Mouse (Mus musculus) hindbrain, embryonic 15.5 days (tissue): Measurements from ENCODE around the gene Gm20388. TPM values are rescaled to one million over a fixed set of nuclear protein-coding genes. Genes with fewer than 3 reads are reported as not detected.

Source experiments
- ATAC-seq: fragments of 200-750 bp; cut with Nextera tagmentation; 2 replicates; pipeline ENCODE4 v1.8.0; 2017; ENCODE audit warnings: low read depth, moderate number of reproducible peaks, moderate TSS enrichment; ENCODE audit not compliant: low FRiP score
- H3K27ac ChIP-seq: fragments of 300-500 bp; sonication (generic); replicated peaks from 2 replicates; pipeline ENCODE4 v1.5.1; 2015; ENCODE audit warnings: mild to moderate bottlenecking, inconsistent platforms
- H3K27me3 ChIP-seq: fragments of 300-500 bp; sonication (generic); 2 replicates; pipeline ENCODE4 v1.6.1; 2015; ENCODE audit warnings: control low read depth, inconsistent platforms
- H3K36me3 ChIP-seq: fragments of 300-500 bp; sonication (generic); 2 replicates; pipeline ENCODE4 v1.6.1; 2015; ENCODE audit warnings: control low read depth, inconsistent platforms
- H3K4me1 ChIP-seq: fragments of 300-500 bp; sonication (generic); replicated peaks from 2 replicates; pipeline ENCODE4 v1.6.1; 2015; ENCODE audit warnings: control low read depth, inconsistent platforms
- H3K4me2 ChIP-seq: fragments of 300-500 bp; sonication (generic); 2 replicates; pipeline ENCODE4 v1.6.1; 2015; ENCODE audit warnings: moderate library complexity, mild to moderate bottlenecking, inconsistent platforms
- H3K4me3 ChIP-seq: fragments of 300-500 bp; sonication (generic); 2 replicates; pipeline ENCODE4 v1.5.1; 2015; ENCODE audit warnings: mild to moderate bottlenecking, inconsistent platforms
- H3K9ac ChIP-seq: fragments of 300-500 bp; sonication (generic); 2 replicates; pipeline ENCODE4 v1.6.1; 2015; ENCODE audit warnings: inconsistent platforms
- H3K9me3 ChIP-seq: fragments of 300-500 bp; sonication (generic); 2 replicates; pipeline ENCODE4 v1.6.1; 2016; ENCODE audit warnings: control low read depth, inconsistent platforms
- WGBS: fragments of 180-500 bp; shearing (Covaris S2); methylation state at CpG from one replicate; pipeline ENCODE4 v1.1.7; 2015; 5-methylcytosine and 5-hydroxymethylcytosine counted together
- polyA plus RNA-seq: library from polyadenylated mRNA; unstranded; fragments of >200 nt; fragmentation: Nextera tagmentation; extraction: Ambion mirVana; gene quantifications from 2 replicates; pipeline ENCODE4 v1.2.1, GENCODE M21; 2015

Gene Gm20388
- polyA plus RNA-seq, 1 experiment from 2014 or later = 5.4 TPM

- H3K9ac ChIP-seq = no peak overlapping the region
- no peak overlapping the region for H3K4me2 ChIP-seq
- H3K9me3 ChIP-seq = no peaks in the 10 kb centered on the region
- H3K27ac ChIP-seq = no peak overlapping the region
- WGBS = 92% methylated on average over 9 of the region's 9 CpGs
- H3K4me1 ChIP-seq = no peaks in the 10 kb centered on the region
- H3K36me3 ChIP-seq = no peaks in the 10 kb centered on the region
- H3K4me3 ChIP-seq = no peak overlapping the region
- ATAC-seq = no peak
- no peaks in the 10 kb centered on the region for H3K27me3 ChIP-seq
Measured at GRCm38 (mm10) chr8:122538310-122539076, 2627.9 kb downstream of the Gm20388 start.

GRCm38 (mm10) chr8:122544138-122544537 is 2633.5 kb downstream of the Gm20388 start:
- Histone ChIP-seq H3K4me1 (no peaks in the 10 kb centered on the region), H3K27ac (no peak overlapping the region)
- no peak for ATAC-seq

GRCm38 (mm10) chr8:122546066-122546755 is 2635.6 kb downstream of the Gm20388 start:
- no peak overlapping the region for H3K4me3 ChIP-seq
- peaks cover 11% of the 10 kb centered on the region for H3K4me1 ChIP-seq
- no peak overlapping the region for H3K27ac ChIP-seq
- H3K4me2 ChIP-seq = no peak overlapping the region
- H3K36me3 ChIP-seq = no peaks in the 10 kb centered on the region
- H3K9me3 ChIP-seq = no peaks in the 10 kb centered on the region
- WGBS = 83% methylated on average over 7 of the region's 7 CpGs
- ATAC-seq = no peak
- H3K27me3 ChIP-seq = peaks cover 16% of the 10 kb centered on the region
- no peak overlapping the region for H3K9ac ChIP-seq

More at GRCm38 (mm10) chr8:122544138-122544537, 2633.5 kb downstream of the Gm20388 start:
- H3K9me3 ChIP-seq = no peaks in the 10 kb centered on the region
- no peak overlapping the region for H3K9ac ChIP-seq
- no peak overlapping the region for H3K4me3 ChIP-seq
- H3K36me3 ChIP-seq = no peaks in the 10 kb centered on the region
- peaks cover 4% of the 10 kb centered on the region; the same call in 1 of the 2 replicates for H3K27me3 ChIP-seq
- WGBS = 91% methylated on average over 8 of the region's 8 CpGs
- no peak overlapping the region for H3K4me2 ChIP-seq

GRCm38 (mm10) chr8:122546811-122547453 is 2636.3 kb downstream of the Gm20388 start:
- Histone ChIP-seq H3K9me3 (no peaks in the 10 kb centered on the region), H3K9ac (no peak overlapping the region), H3K4me1 (peaks cover 14% of the 10 kb centered on the region), H3K27ac (no peak overlapping the region), H3K27me3 (peaks cover 23% of the 10 kb centered on the region), H3K36me3 (no peaks in the 10 kb centered on the region), H3K4me2 (0 out of 2 replicates have a peak overlapping the region, but pooled peaks have one; percentile 14), H3K4me3 (no peak overlapping the region)
- WGBS = 65% methylated on average over 24 of the region's 24 CpGs
- ATAC-seq = no peak

- Histone ChIP-seq H3K4me2 (no peak overlapping the region), H3K9ac (no peak overlapping the region), H3K4me3 (no peak overlapping the region), H3K4me1 (peaks cover 14% of the 10 kb centered on the region), H3K27me3 (peaks cover 27% of the 10 kb centered on the region), H3K9me3 (no peaks in the 10 kb centered on the region), H3K27ac (no peak overlapping the region), H3K36me3 (no peaks in the 10 kb centered on the region)
- no peak for ATAC-seq
- WGBS = 36% methylated on average over 5 of the region's 5 CpGs
Measured at GRCm38 (mm10) chr8:122547815-122548214, 2637.2 kb downstream of the Gm20388 start.

GRCm38 (mm10) chr8:122548331-122548730 is 2637.7 kb downstream of the Gm20388 start:
- Histone ChIP-seq H3K27ac (no peak overlapping the region), H3K4me1 (peaks cover 14% of the 10 kb centered on the region), H3K4me2 (no peak overlapping the region), H3K9ac (no peak overlapping the region), H3K27me3 (peaks cover 28% of the 10 kb centered on the region), H3K4me3 (no peak overlapping the region), H3K36me3 (no peaks in the 10 kb centered on the region), H3K9me3 (no peaks in the 10 kb centered on the region)
- WGBS = 82% methylated on average over 13 of the region's 13 CpGs
- no peak for ATAC-seq

GRCm38 (mm10) chr8:122548891-122549439 is 2638.3 kb downstream of the Gm20388 start:
- peaks cover 32% of the 10 kb centered on the region for H3K27me3 ChIP-seq
- H3K4me3 ChIP-seq = no peak overlapping the region
- no peak overlapping the region for H3K4me2 ChIP-seq
- no peaks in the 10 kb centered on the region for H3K9me3 ChIP-seq
- no peaks in the 10 kb centered on the region for H3K36me3 ChIP-seq
- no peak overlapping the region for H3K9ac ChIP-seq
- peaks cover 14% of the 10 kb centered on the region for H3K4me1 ChIP-seq
- no peak for ATAC-seq
- no peak overlapping the region for H3K27ac ChIP-seq
- WGBS = 85% methylated on average over 3 of the region's 3 CpGs

- Histone ChIP-seq H3K27ac (peak overlapping the region; percentile 16), H3K4me1 (peaks cover 14% of the 10 kb centered on the region), H3K9ac (peak overlapping the region; percentile 46), H3K9me3 (no peaks in the 10 kb centered on the region), H3K27me3 (peaks cover 32% of the 10 kb centered on the region), H3K4me3 (peak overlapping the region; percentile 46), H3K4me2 (peak overlapping the region; percentile 76), H3K36me3 (no peaks in the 10 kb centered on the region)
- 0 out of 2 replicates have a peak, but pooled peaks have one; percentile 36 for ATAC-seq
- 5% methylated on average over 52 of the region's 52 CpGs for WGBS
Measured at GRCm38 (mm10) chr8:122550234-122550994, 2639.8 kb downstream of the Gm20388 start.

GRCm38 (mm10) chr8:122550995-122551264 is 2640.3 kb downstream of the Gm20388 start:
- H3K36me3 ChIP-seq = no peaks in the 10 kb centered on the region
- peaks cover 14% of the 10 kb centered on the region for H3K4me1 ChIP-seq
- H3K9ac ChIP-seq = peak overlapping the region; percentile 46
- WGBS = under 1% methylated on average over 40 of the region's 43 CpGs
- peak overlapping the region; percentile 76 for H3K4me2 ChIP-seq
- H3K27ac ChIP-seq = peak overlapping the region; percentile 16
- H3K4me3 ChIP-seq = peak overlapping the region; percentile 46
- H3K27me3 ChIP-seq = peaks cover 32% of the 10 kb centered on the region
- H3K9me3 ChIP-seq = no peaks in the 10 kb centered on the region
- 0 out of 2 replicates have a peak, but pooled peaks have one; percentile 9 for ATAC-seq

GRCm38 (mm10) chr8:122551265-122552051 is 2640.8 kb downstream of the Gm20388 start, which contains the start of gene Piezo1:
Gene Piezo1 (minus strand): TSS chr8:122551329.
- Histone ChIP-seq H3K4me2 (peak within 1 kb of the TSS; percentile 76), H3K27me3 (peaks cover 32% of the 10 kb centered on the region), H3K4me1 (peaks cover 14% of the 10 kb centered on the region), H3K4me3 (peak within 1 kb of the TSS; percentile 46), H3K9ac (peak within 1 kb of the TSS; percentile 46), H3K27ac (peak within 1 kb of the TSS; percentile 16), H3K9me3 (no peaks in the 10 kb centered on the region), H3K36me3 (no peaks in the 10 kb centered on the region)
- ATAC-seq = peak; percentile 59; the same call in 1 of the 2 replicates
- 11% methylated on average over 53 of the region's 56 CpGs for WGBS

GRCm38 (mm10) chr8:122554786-122555185 is 2644.1 kb downstream of the Gm20388 start:
- Histone ChIP-seq H3K27ac (no peak overlapping the region), H3K4me1 (peaks cover 14% of the 10 kb centered on the region), H3K9me3 (no peaks in the 10 kb centered on the region), H3K4me2 (no peak overlapping the region), H3K9ac (no peak overlapping the region), H3K4me3 (no peak overlapping the region), H3K27me3 (peaks cover 28% of the 10 kb centered on the region), H3K36me3 (no peaks in the 10 kb centered on the region)
- no peak for ATAC-seq
- WGBS = 67% methylated on average over 6 of the region's 6 CpGs
